Mouse (Mus musculus): Measurements from ENCODE around the gene Smco3. TPM values are rescaled to one million over a fixed set of nuclear protein-coding genes. Genes with fewer than 3 reads are reported as not detected.
"Not testable (repeated sequence)": the region's sequence is repeated elsewhere in the genome, so short reads cannot be mapped to it uniquely, and the experiment has no call there.

Gene Smco3
- polyA plus RNA-seq (2015; fragmentation: Nextera tagmentation; extraction: Ambion mirVana) = 0.18 TPM in 1 of 2 replicates, not detected in the other

DNA sequence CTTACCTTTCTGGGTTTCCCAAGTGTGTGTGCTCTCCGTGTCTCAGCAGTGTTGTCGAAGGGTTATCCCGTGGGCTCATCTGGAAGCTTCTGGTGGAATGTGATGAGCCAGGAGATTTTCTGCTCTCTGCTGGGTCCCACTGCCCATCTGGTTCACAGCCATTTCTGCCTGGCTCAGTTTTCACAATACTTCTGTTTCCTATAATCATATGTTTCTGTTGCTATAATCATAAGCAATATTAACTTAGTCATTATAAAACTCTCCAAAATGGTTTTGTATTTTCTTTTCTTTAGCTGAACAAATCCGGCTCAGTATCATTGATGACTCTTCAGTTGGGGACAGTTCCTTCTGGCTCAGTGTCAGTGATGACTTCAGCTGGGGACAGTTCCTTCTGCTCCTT is at the start of gene Smco3:
Gene Smco3, minus strand, starts transcription at position 101 of the 400 bp plus-strand sequence.
- H3K27ac ChIP-seq (replicated peaks) = no peak within 1 kb of the TSS
- H3K4me2 ChIP-seq (replicated peaks) = no peak within 1 kb of the TSS
- peaks cover 2% of the 10 kb centered on the region; the same call in 1 of the 2 replicates for H3K27me3 ChIP-seq
- H3K9me3 ChIP-seq = no peaks in the 10 kb centered on the region
- H3K4me3 ChIP-seq = no peak within 1 kb of the TSS
- no peak within 1 kb of the TSS for H3K9ac ChIP-seq (replicated peaks)
- no peaks in the 10 kb centered on the region for H3K36me3 ChIP-seq
- no peak for ATAC-seq (replicated peaks)
- no peaks in the 10 kb centered on the region for H3K4me1 ChIP-seq
- WGBS = 69% methylated on average over 4 of the region's 4 CpGs

DNA sequence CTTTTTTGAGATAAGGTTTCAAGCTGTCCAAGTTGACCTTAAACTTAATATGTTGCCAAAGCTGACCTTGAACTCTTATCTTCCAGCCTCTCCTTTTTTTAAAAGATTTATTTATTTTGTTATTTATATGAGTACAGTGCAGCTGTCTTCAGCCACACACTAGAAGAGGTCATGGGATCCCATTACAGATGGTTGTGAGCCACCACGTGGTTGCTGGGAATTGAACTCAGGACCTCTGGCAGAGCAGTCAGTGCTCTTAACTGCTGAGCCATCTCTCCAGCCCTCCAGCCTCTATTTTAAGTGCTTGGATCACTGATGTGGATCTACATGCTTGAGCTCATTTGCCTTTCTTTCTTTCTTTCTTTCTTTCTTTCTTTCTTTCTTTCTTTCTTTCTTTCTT is 49.5 kb upstream of the Smco3 start:
- H3K4me3 ChIP-seq; H3K4me2 ChIP-seq (replicated peaks); H3K27me3 ChIP-seq; H3K9me3 ChIP-seq; H3K9ac ChIP-seq (replicated peaks); ATAC-seq (replicated peaks); H3K36me3 ChIP-seq; H3K27ac ChIP-seq (replicated peaks); H3K4me1 ChIP-seq: not testable (repeated sequence)
- 59% methylated on average over 1 of the region's 1 CpGs for WGBS

DNA sequence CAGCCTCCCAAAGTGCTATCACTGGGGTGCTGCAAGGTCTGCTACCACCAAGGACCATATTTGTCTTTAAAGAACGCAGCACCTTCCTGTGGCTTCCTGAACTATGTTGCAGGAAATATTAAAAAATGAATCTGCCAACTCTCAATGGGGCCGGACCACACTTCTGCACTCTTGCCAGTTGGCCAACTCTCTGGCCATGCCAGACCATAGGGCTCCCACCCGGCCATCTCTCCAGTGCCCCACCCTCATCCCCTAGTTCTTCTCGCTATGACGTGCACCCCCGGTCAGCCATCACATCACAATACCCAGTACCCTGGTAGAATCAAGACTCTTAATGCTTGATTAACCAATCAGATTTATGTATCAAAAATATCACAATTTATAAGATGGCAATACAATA is 48.7 kb upstream of the Smco3 start:
- H3K36me3 ChIP-seq = no peaks in the 10 kb centered on the region

DNA sequence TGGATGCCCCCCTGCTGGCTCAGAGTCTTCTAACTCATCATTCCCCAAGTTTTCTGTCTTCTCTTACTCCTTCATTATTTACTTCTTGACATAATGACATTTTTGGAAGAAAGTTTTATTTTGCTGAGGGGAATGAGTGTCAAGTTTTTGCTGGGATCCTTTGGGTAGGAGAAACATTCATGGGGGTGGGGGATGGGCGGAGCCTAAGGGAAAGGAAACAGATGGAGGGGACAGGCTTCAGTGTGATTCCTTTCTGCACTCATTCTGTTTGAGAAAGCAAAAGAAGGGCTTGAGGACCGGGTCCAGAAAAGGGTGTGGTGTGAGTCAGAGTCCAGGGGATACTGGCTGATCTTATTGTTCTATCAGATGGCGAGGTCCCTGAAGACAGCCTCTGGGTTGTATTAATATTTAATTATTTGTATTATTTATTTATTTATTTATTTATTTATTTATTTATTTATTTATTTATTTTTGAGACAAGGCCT is 48.2 kb upstream of the Smco3 start:
- Histone ChIP-seq H3K27ac (replicated peaks) (no peak overlapping the region), H3K27me3 (no peaks in the 10 kb centered on the region), H3K9ac (replicated peaks) (no peak overlapping the region), H3K9me3 (no peaks in the 10 kb centered on the region), H3K4me2 (replicated peaks) (no peak overlapping the region), H3K4me1 (no peaks in the 10 kb centered on the region), H3K4me3 (no peak overlapping the region), H3K36me3 (no peaks in the 10 kb centered on the region)
- WGBS = 87% methylated on average over 3 of the region's 3 CpGs
- ATAC-seq (replicated peaks) = no peak

More for the DNA sequence above, 48.7 kb upstream of the Smco3 start:
- no peak overlapping the region for H3K27ac ChIP-seq (replicated peaks)
- no peaks in the 10 kb centered on the region for H3K27me3 ChIP-seq
- ATAC-seq (replicated peaks) = no peak
- no peaks in the 10 kb centered on the region for H3K9me3 ChIP-seq
- H3K9ac ChIP-seq (replicated peaks) = no peak overlapping the region
- no peak overlapping the region for H3K4me3 ChIP-seq
- no peak overlapping the region for H3K4me2 ChIP-seq (replicated peaks)
- 94% methylated on average over 6 of the region's 6 CpGs for WGBS
- H3K4me1 ChIP-seq = no peaks in the 10 kb centered on the region

DNA sequence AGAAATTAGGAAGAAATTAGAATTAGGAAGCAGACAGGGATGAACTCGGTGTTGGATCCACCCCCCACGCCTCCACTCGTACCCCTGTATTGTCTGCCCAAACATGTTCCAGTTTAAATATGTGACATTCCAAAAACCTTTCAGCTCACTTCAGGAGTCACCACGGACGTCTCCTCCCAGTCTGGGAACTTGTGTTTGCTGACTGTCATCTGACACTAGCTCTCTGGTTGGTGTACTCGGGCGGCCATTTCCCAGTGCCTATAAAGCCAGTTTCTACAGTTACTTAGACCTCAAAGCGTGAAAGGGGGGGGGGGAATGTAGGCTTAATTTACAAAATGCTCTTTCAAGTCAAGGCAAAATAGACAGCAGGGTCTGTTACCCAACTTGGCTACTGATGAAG is 46.4 kb upstream of the Smco3 start:
- no peaks in the 10 kb centered on the region for H3K36me3 ChIP-seq
- no peak overlapping the region for H3K27ac ChIP-seq (replicated peaks)
- no peaks in the 10 kb centered on the region for H3K4me1 ChIP-seq
- no peaks in the 10 kb centered on the region for H3K9me3 ChIP-seq
- no peak overlapping the region for H3K4me2 ChIP-seq (replicated peaks)
- no peak overlapping the region for H3K9ac ChIP-seq (replicated peaks)
- WGBS = 80% methylated on average over 8 of the region's 8 CpGs
- no peak overlapping the region for H3K4me3 ChIP-seq
- no peak for ATAC-seq (replicated peaks)
- no peaks in the 10 kb centered on the region for H3K27me3 ChIP-seq

DNA sequence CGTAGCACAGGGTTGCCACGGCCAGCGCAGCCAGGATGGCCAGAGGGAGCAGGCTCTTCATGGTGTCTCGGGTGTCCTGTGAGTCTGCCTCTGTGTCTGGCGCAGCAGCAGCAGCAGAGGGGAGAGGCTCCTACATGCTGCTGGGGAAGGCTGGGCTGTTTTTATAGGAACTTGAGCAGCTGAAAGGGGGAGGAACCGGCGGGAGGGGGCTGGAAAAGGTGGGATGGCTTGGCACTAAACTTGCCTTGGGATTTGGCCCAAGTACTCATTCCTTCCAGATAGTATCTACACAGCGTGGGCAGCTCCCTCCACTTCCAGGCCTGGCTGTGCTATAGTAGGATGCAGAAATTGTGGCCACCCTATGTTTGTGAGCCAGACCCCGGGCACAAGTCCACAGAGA is 40.4 kb upstream of the Smco3 start, which contains the start of gene Mgp:
Gene Mgp, minus strand, starts transcription at position 154 of the 400 bp plus-strand sequence.
- no peaks in the 10 kb centered on the region for H3K27me3 ChIP-seq
- H3K27ac ChIP-seq (replicated peaks) = no peak within 1 kb of the TSS
- no peak for ATAC-seq (replicated peaks)
- peaks cover 16% of the 10 kb centered on the region for H3K4me1 ChIP-seq
- no peaks in the 10 kb centered on the region for H3K36me3 ChIP-seq
- H3K9me3 ChIP-seq = no peaks in the 10 kb centered on the region
- 57% methylated on average over 9 of the region's 9 CpGs for WGBS
- H3K4me2 ChIP-seq (replicated peaks) = no peak within 1 kb of the TSS
- H3K9ac ChIP-seq (replicated peaks) = no peak within 1 kb of the TSS
- no peak within 1 kb of the TSS for H3K4me3 ChIP-seq

DNA sequence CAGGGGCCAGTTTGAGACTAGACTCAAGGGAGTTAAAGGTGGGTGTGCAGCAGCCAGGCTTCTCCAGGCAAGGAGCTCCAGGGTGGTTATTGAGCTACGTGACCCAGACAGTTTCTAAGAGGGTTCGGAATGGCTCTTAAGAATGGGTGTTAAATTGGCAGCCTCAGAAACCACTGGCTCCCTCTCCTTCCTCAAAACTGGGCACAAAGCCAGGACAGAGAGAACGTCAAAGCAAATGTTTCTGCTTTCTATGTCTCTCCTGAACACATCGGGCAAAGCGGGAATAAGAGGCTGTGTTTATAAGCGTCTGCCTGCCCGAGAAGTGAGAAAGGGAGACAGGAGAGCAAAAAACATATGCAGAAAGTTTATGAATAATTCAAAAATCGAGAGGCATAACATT is 39.3 kb upstream of the Smco3 start:
- Histone ChIP-seq H3K4me1 (peaks cover 16% of the 10 kb centered on the region), H3K9ac (replicated peaks) (no peak overlapping the region), H3K27me3 (no peaks in the 10 kb centered on the region), H3K9me3 (no peaks in the 10 kb centered on the region), H3K4me2 (replicated peaks) (no peak overlapping the region), H3K27ac (replicated peaks) (no peak overlapping the region), H3K36me3 (no peaks in the 10 kb centered on the region), H3K4me3 (no peak overlapping the region)
- WGBS = 15% methylated on average over 8 of the region's 8 CpGs
- ATAC-seq (replicated peaks) = no peak

DNA sequence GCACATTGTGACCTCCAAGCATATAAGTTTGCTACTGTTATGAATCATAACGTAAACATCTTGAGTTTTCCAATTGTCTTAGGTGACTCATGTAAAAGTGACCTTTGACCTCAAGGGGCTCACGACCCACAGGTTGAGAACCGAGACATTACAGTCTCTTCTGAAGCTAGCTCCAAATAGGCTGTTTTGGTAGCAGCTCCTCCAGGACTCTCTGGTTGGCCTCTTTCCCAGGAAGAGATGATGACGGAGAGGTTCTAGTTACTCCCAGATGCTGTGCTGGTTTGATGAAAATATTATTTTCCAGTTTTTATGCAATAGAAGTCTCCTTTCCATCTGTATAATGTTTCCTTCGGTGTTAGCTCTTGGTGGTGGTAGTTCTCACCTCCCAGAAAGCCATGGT is 33.7 kb upstream of the Smco3 start:
- Histone ChIP-seq H3K4me2 (replicated peaks) (no peak overlapping the region), H3K9me3 (no peaks in the 10 kb centered on the region), H3K27me3 (no peaks in the 10 kb centered on the region), H3K36me3 (no peaks in the 10 kb centered on the region), H3K4me3 (no peak overlapping the region), H3K9ac (replicated peaks) (no peak overlapping the region), H3K27ac (replicated peaks) (no peak overlapping the region), H3K4me1 (peaks cover under 1% of the 10 kb centered on the region; the same call in 1 of the 2 replicates)
- ATAC-seq (replicated peaks) = no peak
- 83% methylated on average over 5 of the region's 5 CpGs for WGBS

DNA sequence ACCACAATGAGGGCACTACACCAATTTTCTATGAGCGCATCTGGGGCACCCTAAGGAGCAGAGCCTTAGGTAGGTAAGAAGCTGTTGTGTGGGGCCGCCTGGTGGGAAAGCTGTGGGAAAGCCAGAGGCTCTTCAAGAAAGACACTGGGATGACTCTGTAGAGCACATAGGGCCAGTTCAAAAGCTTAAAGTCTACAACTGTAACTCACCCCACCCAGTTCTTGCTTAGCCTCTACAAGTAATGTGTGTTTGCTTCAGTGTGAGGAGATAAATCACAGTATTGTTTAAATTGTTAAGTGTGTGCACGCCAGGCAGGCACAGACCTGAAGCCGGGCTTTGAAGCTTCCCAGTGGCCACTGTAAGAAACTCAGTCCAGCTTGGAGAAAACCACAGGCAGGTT is 30.9 kb upstream of the Smco3 start:
- no peaks in the 10 kb centered on the region for H3K27me3 ChIP-seq
- WGBS = 82% methylated on average over 4 of the region's 4 CpGs
- H3K9ac ChIP-seq (replicated peaks) = no peak overlapping the region
- H3K4me3 ChIP-seq = no peak overlapping the region
- H3K27ac ChIP-seq (replicated peaks) = no peak overlapping the region
- H3K36me3 ChIP-seq = no peaks in the 10 kb centered on the region
- H3K9me3 ChIP-seq = no peaks in the 10 kb centered on the region
- no peak overlapping the region for H3K4me2 ChIP-seq (replicated peaks)
- ATAC-seq (replicated peaks) = no peak
- no peaks in the 10 kb centered on the region for H3K4me1 ChIP-seq

DNA sequence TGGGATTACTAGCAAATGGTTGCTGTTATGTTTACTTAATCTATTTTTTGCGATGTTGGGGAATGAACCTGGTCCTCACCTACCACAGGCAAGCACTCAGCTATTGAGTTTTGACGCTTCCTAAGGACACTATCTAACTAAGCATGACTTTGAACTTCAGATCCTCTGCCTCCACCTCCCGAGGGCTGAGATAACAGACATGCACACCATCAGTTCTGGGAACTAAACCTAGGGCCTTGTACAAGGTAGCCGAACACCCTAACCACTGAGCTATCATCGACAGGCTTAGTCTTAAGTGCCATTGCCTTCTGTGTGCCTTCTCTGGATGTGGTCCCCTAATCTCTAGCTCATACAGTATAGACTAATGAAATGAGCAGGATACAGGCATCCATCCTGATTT is 30.1 kb upstream of the Smco3 start:
- Histone ChIP-seq H3K9me3 (no peaks in the 10 kb centered on the region), H3K27ac (replicated peaks) (no peak overlapping the region), H3K27me3 (no peaks in the 10 kb centered on the region), H3K4me2 (replicated peaks) (no peak overlapping the region), H3K9ac (replicated peaks) (no peak overlapping the region), H3K36me3 (no peaks in the 10 kb centered on the region), H3K4me3 (no peak overlapping the region), H3K4me1 (no peaks in the 10 kb centered on the region)
- no peak for ATAC-seq (replicated peaks)
- WGBS = 91% methylated on average over 5 of the region's 5 CpGs

DNA sequence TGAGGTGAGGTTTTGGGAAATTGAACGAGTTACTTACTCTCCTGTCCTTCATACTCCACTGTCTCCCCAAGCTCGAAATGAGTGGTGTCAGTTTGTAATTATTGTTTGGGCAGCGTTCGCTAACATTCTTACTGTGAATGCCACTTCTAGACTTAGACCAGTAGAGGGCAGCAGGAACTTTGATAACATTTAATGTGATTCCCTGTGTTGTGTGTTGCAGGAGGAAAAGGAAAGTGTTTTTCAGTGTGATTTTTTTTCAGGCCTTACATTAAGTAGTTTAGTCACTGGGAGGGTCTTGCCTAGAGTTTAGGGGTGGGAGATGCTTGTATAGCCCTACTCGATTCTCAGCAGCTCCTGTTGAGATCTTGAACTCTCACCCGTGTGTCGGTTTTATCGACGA is 25.8 kb upstream of the Smco3 start:
- Histone ChIP-seq H3K27me3 (no peaks in the 10 kb centered on the region), H3K9ac (replicated peaks) (no peak overlapping the region), H3K4me1 (no peaks in the 10 kb centered on the region), H3K4me2 (replicated peaks) (no peak overlapping the region), H3K9me3 (no peaks in the 10 kb centered on the region), H3K4me3 (no peak overlapping the region), H3K27ac (replicated peaks) (no peak overlapping the region), H3K36me3 (no peaks in the 10 kb centered on the region)
- 49% methylated on average over 9 of the region's 9 CpGs for WGBS
- peak; percentile 68; the same call in 1 of the 2 replicates for ATAC-seq (replicated peaks)

DNA sequence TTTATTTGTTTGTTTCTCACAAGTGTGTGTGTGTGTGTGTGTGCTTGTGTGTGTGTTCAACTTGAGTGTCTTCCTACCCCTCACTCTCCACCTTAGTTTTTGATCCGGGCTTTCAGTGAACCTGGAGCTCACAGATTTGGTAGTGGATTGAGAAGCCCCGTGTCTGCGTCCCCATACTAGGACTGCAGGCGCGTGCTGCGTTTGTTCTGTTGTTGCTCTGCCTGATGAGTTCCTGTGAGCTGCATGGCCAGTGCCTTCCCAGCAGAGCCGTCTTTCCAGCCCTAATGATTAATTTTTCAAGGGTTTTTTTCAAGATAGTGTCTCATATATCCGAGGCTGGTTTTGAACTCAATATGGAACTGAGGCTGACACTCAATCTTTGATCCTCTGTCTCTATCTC is 23.2 kb upstream of the Smco3 start:
- H3K4me3 ChIP-seq = no peak overlapping the region
- H3K4me2 ChIP-seq (replicated peaks) = no peak overlapping the region
- no peak overlapping the region for H3K27ac ChIP-seq (replicated peaks)
- no peaks in the 10 kb centered on the region for H3K4me1 ChIP-seq
- no peaks in the 10 kb centered on the region for H3K27me3 ChIP-seq
- no peak overlapping the region for H3K9ac ChIP-seq (replicated peaks)
- no peaks in the 10 kb centered on the region for H3K9me3 ChIP-seq
- 84% methylated on average over 8 of the region's 8 CpGs for WGBS
- H3K36me3 ChIP-seq = no peaks in the 10 kb centered on the region
- ATAC-seq (replicated peaks) = no peak

DNA sequence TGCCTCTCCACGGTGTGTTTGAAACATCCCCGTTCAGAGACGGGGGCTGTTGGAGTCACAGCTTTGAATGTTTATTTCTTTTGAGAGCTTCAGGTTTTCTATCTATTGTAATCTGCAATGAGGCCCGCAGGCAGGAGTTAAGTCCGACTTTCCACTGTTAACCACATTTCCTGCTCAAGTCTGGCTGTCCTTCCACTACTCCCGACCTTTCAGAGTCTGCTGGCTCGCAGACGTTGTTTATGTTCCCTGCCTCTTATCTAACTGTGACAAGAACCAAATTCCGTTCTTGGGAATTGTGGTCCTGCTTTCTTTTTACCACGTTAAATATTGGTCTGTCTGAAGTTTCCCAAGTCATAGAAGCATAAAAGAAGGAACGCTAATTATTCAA is 22.6 kb upstream of the Smco3 start:
- ATAC-seq (replicated peaks) = no peak
- Histone ChIP-seq H3K4me1 (0 out of 2 replicates have a peak, but pooled peaks cover under 1% of the 10 kb centered on the region), H3K4me3 (no peak overlapping the region), H3K9ac (replicated peaks) (no peak overlapping the region), H3K36me3 (no peaks in the 10 kb centered on the region), H3K9me3 (no peaks in the 10 kb centered on the region), H3K4me2 (replicated peaks) (no peak overlapping the region), H3K27ac (replicated peaks) (no peak overlapping the region), H3K27me3 (no peaks in the 10 kb centered on the region)
- WGBS = 68% methylated on average over 11 of the region's 11 CpGs
